Mouse (Mus musculus) CD4-positive, CD25-positive, alpha-beta regulatory T cell, adult 4 months (primary cell): ENCODE measurements around the gene Gm3591. TPM values are rescaled to one million over a fixed set of nuclear protein-coding genes. Genes with fewer than 3 reads are reported as not detected.
"Not testable (repeated sequence)": the region's sequence is repeated elsewhere in the genome, so short reads cannot be mapped to it uniquely, and the experiment has no call there.

ENCODE experiments used
- ATAC-seq: one replicate; pipeline ENCODE4 v1.8.0; 2017
- polyA plus RNA-seq, 2 experiments: library from polyadenylated mRNA; unstranded; fragments of 100-300 nt; shearing (Covaris generic); gene quantifications; one replicate each; pipeline ENCODE4 v1.2.1; 2017

Gm3591 gene
- 1 to 10 TPM; 1.9 to 5.6 TPM for polyA plus RNA-seq

- ATAC-seq, result not testable (repeated sequence)
Measured at GRCm38 (mm10) chr14:6412382-6412781, at the start of gene Gm3591. Gm3591 (minus strand) TSS chr14:6412482.

GRCm38 (mm10) chr14:6444511-6444910 is 32.2 kb upstream of the Gm3591 start, which contains the start of gene Gm3594:
Gm3594 (minus strand) TSS chr14:6444611.
- not testable (repeated sequence) for ATAC-seq

GRCm38 (mm10) chr14:6440774-6441173 is 28.5 kb upstream of the Gm3591 start:
- ATAC-seq, result not testable (repeated sequence)

GRCm38 (mm10) chr14:6440206-6440605 is 27.9 kb upstream of the Gm3591 start:
- ATAC-seq, result not testable (repeated sequence)

GRCm38 (mm10) chr14:6426766-6427165 is 14.5 kb upstream of the Gm3591 start:
- ATAC-seq, result not testable (repeated sequence)

- not testable (repeated sequence) for ATAC-seq
Measured at GRCm38 (mm10) chr14:6426353-6426752, 14.1 kb upstream of the Gm3591 start.

GRCm38 (mm10) chr14:6390219-6390618 is 22.1 kb downstream of the Gm3591 start, which contains the start of gene Gm16440:
Gm16440 (minus strand) TSS chr14:6390319.
- not testable (repeated sequence) for ATAC-seq

Other genes starting within 250 kb of the Gm3591 start
- gene Gm21560, start 193.2 kb downstream of the Gm3591 start, polyA plus RNA-seq, result not detected
- 1 to 10 TPM; 5.1 to 6.0 TPM for gene Gm3411, start 125.2 kb downstream of the Gm3591 start, polyA plus RNA-seq
- not detected for gene Gm21103, start 107.6 kb downstream of the Gm3591 start, polyA plus RNA-seq
- gene Gm3618, start 68.8 kb downstream of the Gm3591 start, polyA plus RNA-seq, result not detected
- gene Gm16440, start 22.2 kb downstream of the Gm3591 start, polyA plus RNA-seq, result not detected
- gene Gm3594, start 32.1 kb upstream of the Gm3591 start, polyA plus RNA-seq, result not detected
- gene Gm8356, start 124.8 kb upstream of the Gm3591 start, polyA plus RNA-seq, result not detected
- 1 to 10 TPM in 1 of 2 experiments, not detected in 1; 1.7 TPM for gene Gm3629, start 178.1 kb upstream of the Gm3591 start, polyA plus RNA-seq
- gene Gm3460, start 209.9 kb upstream of the Gm3591 start, polyA plus RNA-seq, result not detected